Mouse (Mus musculus) ES-Bruce4 (cell line): ENCODE measurements around the gene Nkiras2.

ENCODE experiments used
- CTCF ChIP-seq: IDR thresholded peaks from one replicate; pipeline ENCODE4 v1.8.1; 2011; ENCODE audit warnings: low read depth, low read length
- EP300 ChIP-seq: IDR thresholded peaks from 2 replicates; pipeline ENCODE4 v1.6.1; 2011; ENCODE audit warnings: low read depth, low read length; ENCODE audit not compliant: insufficient read depth
- POLR2A ChIP-seq: IDR thresholded peaks from one replicate; pipeline ENCODE4 v1.8.1; 2011; ENCODE audit warnings: low read length; ENCODE audit not compliant: insufficient read depth

GRCm38 (mm10) chr11:100659806-100660205 is 40.8 kb downstream of the Nkiras2 start:
- TF ChIP-seq CTCF (no peak), POLR2A (no peak), EP300 (no peak)
